Mouse (Mus musculus): Measurements from ENCODE around the gene Psors1c2.

Psors1c2 gene

DNA sequence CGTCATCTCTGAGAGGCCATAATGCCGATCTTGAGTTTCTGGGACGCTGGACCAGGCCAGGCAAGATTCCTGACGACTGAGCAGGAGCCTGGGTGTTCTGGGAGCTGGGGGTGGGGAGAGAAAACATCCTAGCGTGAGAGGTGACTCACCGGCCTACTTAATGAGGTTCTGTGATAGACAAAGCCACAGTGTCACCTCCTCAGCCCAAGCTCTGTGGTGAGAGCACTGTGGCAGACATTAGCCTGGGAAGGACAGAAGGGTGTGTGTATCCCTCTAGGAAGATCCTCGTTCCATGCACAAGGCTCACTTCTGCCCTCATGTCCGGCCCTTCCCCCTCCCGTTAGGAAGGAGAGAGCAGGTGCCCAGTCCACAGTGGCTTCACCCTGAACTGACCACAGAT is 24.4 kb downstream of the Psors1c2 start:
- DNase-seq (ENCODE audit: low spot score in 2 of 2) = peak in 1 of 2 experiments; percentile 26

DNA sequence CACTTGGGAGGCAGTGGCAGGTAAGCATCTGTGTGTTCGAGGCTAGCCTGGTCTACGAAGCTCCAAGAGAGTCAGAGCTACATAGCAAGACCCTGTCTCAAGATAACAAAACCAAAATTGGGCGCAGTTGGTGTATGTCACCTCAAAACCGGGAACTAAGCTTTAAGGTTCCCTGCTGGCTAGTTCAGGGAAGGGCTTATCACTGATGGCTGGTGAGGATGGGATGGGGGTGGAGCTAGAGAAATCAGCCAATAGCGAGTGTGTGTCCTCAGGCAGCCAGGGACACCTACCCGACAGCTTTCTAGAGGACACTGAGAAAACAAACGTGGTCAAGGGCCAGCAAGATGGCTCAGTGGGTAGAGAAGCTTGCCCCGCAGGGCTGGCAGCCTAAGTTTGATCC is 25.2 kb downstream of the Psors1c2 start:
- no peak for DNase-seq (ENCODE audit: low spot score in 2 of 2)

GRCm38 (mm10) chr17:35567150-35567549 is 34.1 kb downstream of the Psors1c2 start, which contains the start of gene 2300002M23Rik:
TSS of gene 2300002M23Rik (plus strand) at chr17:35567450.
- no peak for DNase-seq (ENCODE audit: low spot score in 2 of 2)

DNA sequence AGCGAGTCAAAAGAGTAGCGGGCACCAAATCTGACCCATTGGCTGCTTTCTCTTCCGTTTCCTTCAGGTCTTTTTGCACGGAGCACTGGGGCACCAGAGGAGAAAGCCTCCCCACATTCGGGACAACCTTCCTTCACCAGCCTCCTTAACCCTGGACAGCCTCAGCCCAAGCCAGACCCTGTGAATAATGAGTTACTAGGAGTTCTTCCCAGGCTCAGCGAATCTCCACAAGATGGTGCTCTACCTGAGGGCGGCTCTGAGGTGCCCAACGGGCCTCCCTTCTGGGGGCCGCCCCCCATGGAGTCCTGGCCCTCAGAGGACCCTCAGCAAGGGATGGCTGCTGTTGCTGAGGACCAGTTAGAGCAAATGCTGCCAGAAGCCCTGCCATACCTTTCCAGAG is 34.8 kb downstream of the Psors1c2 start:
- DNase-seq (ENCODE audit: low spot score in 2 of 2) = no peak

DNA sequence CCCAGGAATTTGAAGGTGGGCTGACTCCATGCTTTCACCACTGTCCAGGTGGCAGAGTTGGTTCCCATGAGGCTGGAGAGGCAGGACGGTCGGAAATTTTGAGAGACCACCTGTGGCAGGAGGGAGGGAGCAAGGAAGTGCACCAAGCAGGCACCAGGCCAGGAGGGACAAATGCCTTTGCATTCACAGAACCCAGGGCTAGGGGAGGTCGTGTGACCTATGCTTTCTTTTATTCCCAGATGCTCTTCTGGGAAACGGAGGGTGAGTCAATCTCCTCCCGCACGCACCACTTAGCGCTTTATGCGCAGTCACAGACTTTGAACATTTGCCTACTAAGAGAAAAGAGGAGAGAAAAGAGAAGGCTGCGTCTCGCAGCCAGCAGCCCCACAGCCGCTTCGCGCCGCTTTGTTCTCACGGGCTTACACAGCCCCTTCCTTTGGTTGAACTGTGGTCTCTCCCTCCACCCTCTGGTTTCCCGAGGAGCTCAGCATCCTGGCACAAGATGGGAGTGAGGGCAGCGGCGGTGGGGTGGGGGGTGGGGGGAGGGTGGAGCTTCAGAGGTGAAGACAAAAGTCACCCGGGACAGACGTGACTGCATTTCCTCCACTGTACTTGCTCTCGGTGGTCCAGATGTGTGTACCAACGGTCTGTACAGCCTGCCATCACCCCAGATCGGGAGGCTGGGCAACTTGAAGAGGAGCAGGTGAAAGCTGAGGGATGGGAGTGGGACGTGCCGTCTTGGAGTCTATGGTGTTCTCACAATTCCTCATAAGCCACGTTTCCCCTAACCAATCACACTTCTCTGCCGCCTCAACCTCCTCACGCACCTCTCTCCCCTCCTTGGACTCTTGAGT is 36.3 kb downstream of the Psors1c2 start:
- DNase-seq (ENCODE audit: low spot score in 2 of 2) = no peak

DNA sequence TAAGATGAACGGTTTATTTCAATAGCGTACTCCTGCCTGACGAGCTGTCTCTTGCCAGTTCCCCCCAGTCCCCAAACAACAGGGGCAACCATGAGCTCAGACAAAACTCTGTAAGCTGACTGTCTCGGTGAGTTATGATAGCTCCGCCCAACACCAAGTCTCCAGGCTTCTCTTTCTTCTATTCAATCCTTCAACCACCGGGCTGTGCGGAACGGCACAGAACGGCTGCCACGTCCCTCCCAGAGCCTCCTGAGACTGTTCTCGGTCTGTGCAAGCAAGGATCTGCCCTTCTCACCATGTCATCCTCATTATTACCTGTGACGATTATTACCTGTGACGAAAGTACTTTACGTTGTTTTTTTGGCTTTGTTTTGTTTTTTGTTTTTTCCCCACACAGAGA is 37.8 kb downstream of the Psors1c2 start:
- no peak for DNase-seq (ENCODE audit: low spot score in 2 of 2)

DNA sequence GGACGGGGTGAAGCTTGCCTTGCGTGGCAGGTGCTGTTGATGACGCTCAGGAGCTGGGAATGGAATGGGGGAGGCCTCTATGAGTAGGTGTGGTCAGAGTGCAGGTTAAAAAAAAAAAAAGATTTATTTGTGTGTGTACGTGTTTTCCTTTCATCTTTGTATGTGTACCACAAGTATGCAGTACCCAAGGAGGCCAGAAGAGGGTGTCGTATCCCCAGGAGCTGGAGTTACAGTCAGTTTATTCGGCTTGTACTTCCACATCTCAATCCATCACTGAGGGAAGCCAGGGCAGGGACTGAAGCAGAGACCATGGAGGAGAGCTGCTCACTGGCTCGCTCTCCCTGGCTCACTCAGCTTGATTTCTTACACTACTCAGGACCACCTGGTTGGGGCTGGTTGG is 38.5 kb downstream of the Psors1c2 start:
- DNase-seq (ENCODE audit: low spot score in 2 of 2) = no peak

- peak; percentile 74 for DNase-seq (ENCODE audit: low spot score in 2 of 2)
Observed at GRCm38 (mm10) chr17:35578211-35578610, 45.2 kb downstream of the Psors1c2 start.

- no peak for DNase-seq (ENCODE audit: low spot score in 2 of 2)
Observed at GRCm38 (mm10) chr17:35582900-35583299, 49.9 kb downstream of the Psors1c2 start.

Data from urinary bladder, postnatal 36 days (tissue).